Mouse (Mus musculus): ENCODE data around the gene 1110008P14Rik. TPM values are rescaled to one million over a fixed set of nuclear protein-coding genes. Genes with fewer than 3 reads are reported as not detected.
A peak's percentile ranks its signal among the peaks of the same experiment; 100 is the strongest.

Gene 1110008P14Rik
- polyA plus RNA-seq (2014; fragmentation: Nextera tagmentation; extraction: Ambion mirVana): 107 and 153 TPM in 2 replicates

DNA sequence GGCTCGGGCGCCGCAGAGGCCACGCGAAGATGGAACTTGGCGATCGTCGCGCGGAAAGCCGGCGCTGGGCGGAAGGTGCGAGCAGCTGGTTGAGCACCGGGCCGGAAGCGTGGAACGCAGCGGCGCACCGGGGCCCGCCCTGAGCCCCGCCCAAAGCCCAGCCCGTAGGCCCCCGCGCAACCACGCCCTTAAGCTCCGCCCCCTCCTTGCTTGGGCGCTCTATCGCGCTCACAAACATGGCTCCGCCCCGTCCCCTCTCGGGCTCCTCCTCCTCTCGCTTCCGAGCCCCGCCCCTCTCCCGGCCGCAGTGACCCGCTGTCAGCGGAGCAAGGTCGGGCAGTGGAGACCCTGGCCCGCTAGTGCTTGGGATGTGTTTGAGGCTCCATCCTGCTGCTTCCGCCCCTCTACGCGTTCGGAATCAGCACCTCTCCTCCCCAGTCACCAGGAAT is at the start of gene 1110008P14Rik:
Gene 1110008P14Rik, minus strand, starts transcription at position 164 of the 449 bp plus-strand sequence.
- under 1% methylated on average over 47 of the region's 47 CpGs for WGBS
- H3K9ac ChIP-seq (replicated peaks; ENCODE audit: low read length): peak within 1 kb of the TSS; percentile 62
- ATAC-seq (ENCODE audit: low FRiP score, low TSS enrichment) (peak; percentile 89), DNase-seq (peak; percentile 93)
- no peak within 1 kb of the TSS; the same call in 1 of the 2 replicates for H3K27ac ChIP-seq (replicated peaks; ENCODE audit: low read depth, low read length)
- no peaks in the 10 kb centered on the region for H3K4me1 ChIP-seq (ENCODE audit: control insufficient read depth, insufficient read depth, low read length)
- H3K27me3 ChIP-seq (ENCODE audit: control insufficient read depth, insufficient read depth, low read length): no peaks in the 10 kb centered on the region
- peak within 1 kb of the TSS; percentile 96 for H3K4me2 ChIP-seq (ENCODE audit: low read length)
- peak within 1 kb of the TSS; percentile 67 for H3K4me3 ChIP-seq (replicated peaks; ENCODE audit: low read depth, low read length)
- no peaks in the 10 kb centered on the region for H3K9me3 ChIP-seq (ENCODE audit: control insufficient read depth, low read length)
- peaks cover 33% of the 10 kb centered on the region for H3K36me3 ChIP-seq (ENCODE audit: control insufficient read depth, insufficient read depth, low read length)

GRCm38 (mm10) chr2:32430701-32431676 is 49.3 kb upstream of the 1110008P14Rik start:
- H3K4me2 ChIP-seq (ENCODE audit: low read length): peak overlapping the region; percentile 91
- ATAC-seq (ENCODE audit: low FRiP score, low TSS enrichment) (peak; percentile 95), DNase-seq (peak; percentile 96)
- peak overlapping the region; percentile 89 for H3K27ac ChIP-seq (replicated peaks; ENCODE audit: low read depth, low read length)
- WGBS: 5% methylated on average over 18 of the region's 18 CpGs
- H3K36me3 ChIP-seq (ENCODE audit: control insufficient read depth, insufficient read depth, low read length): no peaks in the 10 kb centered on the region
- peaks cover 43% of the 10 kb centered on the region for H3K4me1 ChIP-seq (ENCODE audit: control insufficient read depth, insufficient read depth, low read length)
- peak overlapping the region; percentile 77 for H3K9ac ChIP-seq (replicated peaks; ENCODE audit: low read length)
- no peaks in the 10 kb centered on the region for H3K27me3 ChIP-seq (ENCODE audit: control insufficient read depth, insufficient read depth, low read length)
- H3K9me3 ChIP-seq (ENCODE audit: control insufficient read depth, low read length): no peaks in the 10 kb centered on the region
- H3K4me3 ChIP-seq (replicated peaks; ENCODE audit: low read depth, low read length): peak overlapping the region; percentile 57

- no peaks in the 10 kb centered on the region for H3K9me3 ChIP-seq (ENCODE audit: control insufficient read depth, low read length)
- DNase-seq: no peak
- H3K27me3 ChIP-seq (ENCODE audit: control insufficient read depth, insufficient read depth, low read length): no peaks in the 10 kb centered on the region
- H3K4me3 ChIP-seq (replicated peaks; ENCODE audit: low read depth, low read length): peak overlapping the region; percentile 57
- H3K27ac ChIP-seq (replicated peaks; ENCODE audit: low read depth, low read length): peak overlapping the region; percentile 85
- ATAC-seq (ENCODE audit: low FRiP score, low TSS enrichment): no peak
- H3K4me2 ChIP-seq (ENCODE audit: low read length): peak overlapping the region; percentile 91
- H3K9ac ChIP-seq (replicated peaks; ENCODE audit: low read length): peak overlapping the region; percentile 77
- H3K36me3 ChIP-seq (ENCODE audit: control insufficient read depth, insufficient read depth, low read length): no peaks in the 10 kb centered on the region
- peaks cover 43% of the 10 kb centered on the region for H3K4me1 ChIP-seq (ENCODE audit: control insufficient read depth, insufficient read depth, low read length)
- 85% methylated on average over 4 of the region's 4 CpGs for WGBS
Observed at GRCm38 (mm10) chr2:32429215-32429891, 47.6 kb upstream of the 1110008P14Rik start.

DNA sequence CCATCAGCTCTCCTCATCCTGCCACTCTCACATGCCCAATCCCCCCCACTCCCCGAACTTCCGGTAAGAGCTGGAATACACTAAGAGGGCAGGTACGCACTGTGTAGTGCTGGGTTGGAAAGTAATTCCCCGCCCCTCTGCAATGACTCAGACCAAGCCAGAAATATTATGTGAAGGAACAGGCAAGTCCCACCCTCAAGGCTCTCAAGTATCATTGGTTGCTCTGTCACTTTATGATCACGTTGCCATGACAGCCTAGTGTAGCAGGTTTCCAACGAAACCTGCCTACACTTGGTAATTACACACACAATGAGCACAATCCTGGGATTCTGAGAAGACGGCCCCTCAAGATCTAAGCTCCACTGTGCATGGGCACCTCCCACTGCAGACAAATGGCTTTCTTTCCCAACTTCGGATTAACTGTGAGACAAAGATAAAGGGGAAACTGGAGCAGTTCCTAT is 46.6 kb upstream of the 1110008P14Rik start:
- DNase-seq (peak; percentile 79), ATAC-seq (ENCODE audit: low FRiP score, low TSS enrichment) (peak; percentile 53)
- peak overlapping the region; percentile 85 for H3K27ac ChIP-seq (replicated peaks; ENCODE audit: low read depth, low read length)

DNA sequence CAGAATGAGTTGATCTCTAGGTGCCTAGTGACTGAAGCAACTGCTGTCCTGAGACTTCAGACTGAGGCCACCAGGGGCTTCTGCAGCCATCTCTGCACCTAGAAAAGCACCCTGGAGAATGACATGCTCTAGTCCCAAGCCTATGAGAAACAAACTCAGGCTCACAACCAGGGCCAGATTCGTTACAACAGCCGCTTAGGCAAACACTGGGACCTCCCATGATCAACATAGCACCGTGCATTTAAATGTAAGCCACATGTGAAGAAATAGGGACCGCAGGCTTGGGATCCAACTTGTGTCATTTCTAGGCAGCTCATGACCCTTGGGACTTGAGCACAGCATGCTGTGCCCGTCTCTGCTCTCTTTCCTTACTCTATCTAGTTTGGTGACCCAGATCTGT is 46.0 kb upstream of the 1110008P14Rik start:
- WGBS: 89% methylated on average over 5 of the region's 5 CpGs
- Histone ChIP-seq H3K9ac (replicated peaks; ENCODE audit: low read length) (no peak overlapping the region), H3K4me2 (ENCODE audit: low read length) (peak overlapping the region; percentile 91), H3K27ac (replicated peaks; ENCODE audit: low read depth, low read length) (peak overlapping the region; percentile 85; the same call in 1 of the 2 replicates), H3K27me3 (ENCODE audit: control insufficient read depth, insufficient read depth, low read length) (no peaks in the 10 kb centered on the region), H3K9me3 (ENCODE audit: control insufficient read depth, low read length) (no peaks in the 10 kb centered on the region), H3K4me3 (replicated peaks; ENCODE audit: low read depth, low read length) (no peak overlapping the region; the same call in 1 of the 2 replicates), H3K36me3 (ENCODE audit: control insufficient read depth, insufficient read depth, low read length) (no peaks in the 10 kb centered on the region), H3K4me1 (ENCODE audit: control insufficient read depth, insufficient read depth, low read length) (peaks cover 59% of the 10 kb centered on the region)
- no peak for ATAC-seq (ENCODE audit: low FRiP score, low TSS enrichment)
- no peak for DNase-seq

More for the DNA sequence above, 46.6 kb upstream of the 1110008P14Rik start:
- Histone ChIP-seq H3K27me3 (ENCODE audit: control insufficient read depth, insufficient read depth, low read length) (no peaks in the 10 kb centered on the region), H3K9me3 (ENCODE audit: control insufficient read depth, low read length) (no peaks in the 10 kb centered on the region), H3K36me3 (ENCODE audit: control insufficient read depth, insufficient read depth, low read length) (no peaks in the 10 kb centered on the region), H3K9ac (replicated peaks; ENCODE audit: low read length) (peak overlapping the region; percentile 77), H3K4me3 (replicated peaks; ENCODE audit: low read depth, low read length) (peak overlapping the region; percentile 57), H3K4me1 (ENCODE audit: control insufficient read depth, insufficient read depth, low read length) (peaks cover 54% of the 10 kb centered on the region), H3K4me2 (ENCODE audit: low read length) (peak overlapping the region; percentile 91)
- 38% methylated on average over 8 of the region's 8 CpGs for WGBS

DNA sequence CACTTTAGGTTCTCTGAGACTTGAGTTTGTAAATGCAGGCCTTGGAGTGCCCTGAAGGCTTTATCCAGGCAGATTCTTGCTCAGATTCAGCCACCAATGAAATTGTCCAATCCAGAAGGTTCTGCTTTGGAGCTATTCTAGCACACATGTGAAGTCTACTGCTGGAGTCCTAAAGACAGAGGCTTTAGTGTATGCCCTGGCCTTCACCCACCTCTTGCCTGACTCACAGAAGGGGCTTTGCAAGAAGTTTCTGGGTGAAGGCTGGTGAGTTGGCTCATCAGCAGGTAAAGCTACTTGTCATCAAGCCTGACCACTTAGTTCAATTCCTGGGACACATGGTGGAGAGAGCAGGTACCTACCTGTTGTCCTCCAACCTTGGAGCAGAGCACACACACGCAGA is 44.4 kb upstream of the 1110008P14Rik start:
- Histone ChIP-seq H3K4me2 (ENCODE audit: low read length) (no peak overlapping the region), H3K4me3 (replicated peaks; ENCODE audit: low read depth, low read length) (no peak overlapping the region), H3K27ac (replicated peaks; ENCODE audit: low read depth, low read length) (no peak overlapping the region), H3K9me3 (ENCODE audit: control insufficient read depth, low read length) (no peaks in the 10 kb centered on the region), H3K36me3 (ENCODE audit: control insufficient read depth, insufficient read depth, low read length) (peaks cover 4% of the 10 kb centered on the region; the same call in 1 of the 2 replicates), H3K9ac (replicated peaks; ENCODE audit: low read length) (no peak overlapping the region), H3K27me3 (ENCODE audit: control insufficient read depth, insufficient read depth, low read length) (no peaks in the 10 kb centered on the region), H3K4me1 (ENCODE audit: control insufficient read depth, insufficient read depth, low read length) (peaks cover 52% of the 10 kb centered on the region)
- ATAC-seq (ENCODE audit: low FRiP score, low TSS enrichment) (no peak), DNase-seq (no peak)
- 97% methylated on average over 1 of the region's 1 CpGs for WGBS

GRCm38 (mm10) chr2:32425568-32425967 is 43.8 kb upstream of the 1110008P14Rik start:
- no peaks in the 10 kb centered on the region for H3K27me3 ChIP-seq (ENCODE audit: control insufficient read depth, insufficient read depth, low read length)
- peaks cover 10% of the 10 kb centered on the region for H3K36me3 ChIP-seq (ENCODE audit: control insufficient read depth, insufficient read depth, low read length)
- H3K9me3 ChIP-seq (ENCODE audit: control insufficient read depth, low read length): no peaks in the 10 kb centered on the region
- 68% methylated on average over 5 of the region's 5 CpGs for WGBS
- no peak overlapping the region for H3K4me3 ChIP-seq (replicated peaks; ENCODE audit: low read depth, low read length)
- no peak for DNase-seq
- no peak for ATAC-seq (ENCODE audit: low FRiP score, low TSS enrichment)
- peaks cover 51% of the 10 kb centered on the region for H3K4me1 ChIP-seq (ENCODE audit: control insufficient read depth, insufficient read depth, low read length)
- no peak overlapping the region for H3K9ac ChIP-seq (replicated peaks; ENCODE audit: low read length)
- no peak overlapping the region for H3K27ac ChIP-seq (replicated peaks; ENCODE audit: low read depth, low read length)
- H3K4me2 ChIP-seq (ENCODE audit: low read length): no peak overlapping the region

DNA sequence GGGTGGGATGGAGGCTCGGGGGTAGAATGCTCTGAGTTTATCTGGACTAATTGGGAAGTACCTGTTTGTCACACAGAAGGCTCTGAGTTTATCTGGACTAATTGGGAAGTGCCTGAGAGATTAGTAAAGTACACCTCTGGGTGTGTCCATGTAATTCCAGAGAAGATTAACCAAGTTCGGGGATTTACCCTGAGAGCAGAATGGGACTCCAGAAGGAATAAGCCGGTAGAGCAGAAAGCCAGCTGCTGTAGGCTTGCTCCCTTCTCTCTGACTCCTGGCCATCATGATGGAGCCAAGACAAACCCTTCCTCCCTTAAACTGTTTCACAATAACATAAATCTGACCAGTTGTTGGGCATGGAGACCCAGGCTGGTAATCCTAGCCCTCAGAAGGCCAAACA is 43.1 kb upstream of the 1110008P14Rik start:
- no peak overlapping the region for H3K9ac ChIP-seq (replicated peaks; ENCODE audit: low read length)
- 0 out of 2 replicates have a peak overlapping the region, but pooled peaks have one; percentile 67 for H3K27ac ChIP-seq (replicated peaks; ENCODE audit: low read depth, low read length)
- ATAC-seq (ENCODE audit: low FRiP score, low TSS enrichment) (no peak), DNase-seq (no peak)
- H3K4me1 ChIP-seq (ENCODE audit: control insufficient read depth, insufficient read depth, low read length): peaks cover 43% of the 10 kb centered on the region
- H3K36me3 ChIP-seq (ENCODE audit: control insufficient read depth, insufficient read depth, low read length): peaks cover 18% of the 10 kb centered on the region
- H3K9me3 ChIP-seq (ENCODE audit: control insufficient read depth, low read length): no peaks in the 10 kb centered on the region
- H3K27me3 ChIP-seq (ENCODE audit: control insufficient read depth, insufficient read depth, low read length): no peaks in the 10 kb centered on the region
- WGBS: 34% methylated on average over 3 of the region's 3 CpGs
- H3K4me3 ChIP-seq (replicated peaks; ENCODE audit: low read depth, low read length): no peak overlapping the region
- no peak overlapping the region for H3K4me2 ChIP-seq (ENCODE audit: low read length)
